Mouse (Mus musculus): ENCODE measurements around the gene Plekhg3. TPM values are rescaled to one million over a fixed set of nuclear protein-coding genes. Genes with fewer than 3 reads are reported as not detected.

The Plekhg3 gene
- polyA plus RNA-seq, 1 experiment from 2014 or later: 0.93 TPM

- H3K4me1 ChIP-seq (ENCODE audit: control insufficient read depth, insufficient read depth, low read length): no peaks in the 10 kb centered on the region
These were observed 35.6 kb downstream of the Plekhg3 start for GRCm38 (mm10) chr12:76566284-76566683.

GRCm38 (mm10) chr12:76570221-76570940, 39.7 kb downstream of the Plekhg3 start:
- Histone ChIP-seq H3K27me3 (ENCODE audit: control insufficient read depth, insufficient read depth, low read depth, low read length) (no peaks in the 10 kb centered on the region), H3K4me2 (ENCODE audit: low read length) (no peak overlapping the region), H3K9me3 (replicated peaks; ENCODE audit: control insufficient read depth, low read length, poor library complexity, severe bottlenecking) (no peaks in the 10 kb centered on the region), H3K4me3 (ENCODE audit: low read depth, low read length) (no peak overlapping the region), H3K9ac (ENCODE audit: low read depth, low read length) (no peak overlapping the region), H3K27ac (ENCODE audit: low read length) (no peak overlapping the region), H3K4me1 (ENCODE audit: control insufficient read depth, insufficient read depth, low read length) (no peaks in the 10 kb centered on the region), H3K36me3 (ENCODE audit: control insufficient read depth, insufficient read depth, low read length) (no peaks in the 10 kb centered on the region)
- WGBS: 81% methylated on average over 9 of the region's 9 CpGs
- ATAC-seq: no peak

More at GRCm38 (mm10) chr12:76566284-76566683, 35.6 kb downstream of the Plekhg3 start:
- no peak overlapping the region for H3K4me2 ChIP-seq (ENCODE audit: low read length)
- no peaks in the 10 kb centered on the region for H3K9me3 ChIP-seq (replicated peaks; ENCODE audit: control insufficient read depth, low read length, poor library complexity, severe bottlenecking)
- WGBS: 84% methylated on average over 10 of the region's 10 CpGs
- no peaks in the 10 kb centered on the region for H3K36me3 ChIP-seq (ENCODE audit: control insufficient read depth, insufficient read depth, low read length)
- no peak for ATAC-seq
- H3K27me3 ChIP-seq (ENCODE audit: control insufficient read depth, insufficient read depth, low read depth, low read length): no peaks in the 10 kb centered on the region
- no peak overlapping the region for H3K27ac ChIP-seq (ENCODE audit: low read length)
- H3K9ac ChIP-seq (ENCODE audit: low read depth, low read length): no peak overlapping the region
- H3K4me3 ChIP-seq (ENCODE audit: low read depth, low read length): no peak overlapping the region

GRCm38 (mm10) chr12:76571266-76571665, 40.6 kb downstream of the Plekhg3 start:
- Histone ChIP-seq H3K27ac (ENCODE audit: low read length) (no peak overlapping the region), H3K36me3 (ENCODE audit: control insufficient read depth, insufficient read depth, low read length) (no peaks in the 10 kb centered on the region), H3K9me3 (replicated peaks; ENCODE audit: control insufficient read depth, low read length, poor library complexity, severe bottlenecking) (no peaks in the 10 kb centered on the region), H3K4me1 (ENCODE audit: control insufficient read depth, insufficient read depth, low read length) (no peaks in the 10 kb centered on the region), H3K4me3 (ENCODE audit: low read depth, low read length) (no peak overlapping the region), H3K4me2 (ENCODE audit: low read length) (no peak overlapping the region), H3K27me3 (ENCODE audit: control insufficient read depth, insufficient read depth, low read depth, low read length) (no peaks in the 10 kb centered on the region), H3K9ac (ENCODE audit: low read depth, low read length) (no peak overlapping the region)
- 76% methylated on average over 10 of the region's 10 CpGs for WGBS
- ATAC-seq: no peak

DNA sequence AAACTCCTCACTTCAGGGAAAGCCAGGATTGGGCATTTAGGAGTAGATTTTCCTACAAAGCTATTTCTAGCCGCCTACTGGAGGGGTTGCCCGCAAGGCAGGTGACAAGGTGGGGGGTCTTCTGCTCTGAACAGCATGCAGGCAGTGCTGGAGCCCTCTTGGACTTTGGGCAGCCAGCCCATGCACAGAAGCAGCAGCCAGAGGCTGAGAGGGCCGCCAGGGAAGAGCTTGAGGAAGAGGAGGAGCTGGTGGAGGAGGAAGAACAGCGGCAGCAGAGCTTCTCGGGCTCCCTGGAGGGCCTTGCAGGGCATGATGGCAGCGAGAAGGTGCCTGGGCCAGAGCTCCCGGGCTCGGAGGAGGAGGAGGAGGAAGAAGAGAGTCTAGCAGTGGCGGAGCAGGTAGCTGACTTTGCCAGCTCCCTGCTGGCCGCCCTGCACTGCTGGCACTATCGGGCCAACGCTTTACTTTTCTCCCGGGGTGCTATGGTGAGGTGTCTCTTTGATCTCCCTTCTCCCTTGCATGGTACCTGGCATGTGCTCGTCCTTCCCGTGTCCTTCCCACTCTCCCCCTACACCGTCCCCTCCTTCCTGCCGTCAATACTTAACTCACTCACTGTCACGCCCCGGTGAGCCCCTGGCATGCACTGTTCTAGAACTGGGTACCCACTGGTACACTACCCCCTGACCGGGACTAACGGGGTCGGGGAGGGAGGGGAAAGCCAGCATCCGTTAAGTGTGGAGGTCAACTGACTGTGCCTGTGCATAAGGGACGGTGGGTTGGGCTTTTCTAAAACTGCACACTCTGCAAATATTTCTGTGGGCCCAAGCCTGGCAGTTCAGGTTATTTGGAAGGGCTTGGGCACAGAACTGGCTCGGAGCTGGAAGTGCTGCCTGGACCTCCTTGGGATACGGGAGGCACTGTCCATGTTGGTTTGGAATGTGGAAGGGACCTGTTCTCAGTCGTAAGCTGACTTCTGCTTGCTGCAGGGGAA, 41.9 kb downstream of the Plekhg3 start:
- Histone ChIP-seq H3K27ac (ENCODE audit: low read length) (no peak overlapping the region), H3K4me3 (ENCODE audit: low read depth, low read length) (no peak overlapping the region), H3K27me3 (ENCODE audit: control insufficient read depth, insufficient read depth, low read depth, low read length) (no peaks in the 10 kb centered on the region), H3K36me3 (ENCODE audit: control insufficient read depth, insufficient read depth, low read length) (no peaks in the 10 kb centered on the region), H3K4me2 (ENCODE audit: low read length) (no peak overlapping the region), H3K9ac (ENCODE audit: low read depth, low read length) (no peak overlapping the region), H3K9me3 (replicated peaks; ENCODE audit: control insufficient read depth, low read length, poor library complexity, severe bottlenecking) (no peaks in the 10 kb centered on the region), H3K4me1 (ENCODE audit: control insufficient read depth, insufficient read depth, low read length) (no peaks in the 10 kb centered on the region)
- no peak for ATAC-seq
- 62% methylated on average over 27 of the region's 27 CpGs for WGBS

DNA sequence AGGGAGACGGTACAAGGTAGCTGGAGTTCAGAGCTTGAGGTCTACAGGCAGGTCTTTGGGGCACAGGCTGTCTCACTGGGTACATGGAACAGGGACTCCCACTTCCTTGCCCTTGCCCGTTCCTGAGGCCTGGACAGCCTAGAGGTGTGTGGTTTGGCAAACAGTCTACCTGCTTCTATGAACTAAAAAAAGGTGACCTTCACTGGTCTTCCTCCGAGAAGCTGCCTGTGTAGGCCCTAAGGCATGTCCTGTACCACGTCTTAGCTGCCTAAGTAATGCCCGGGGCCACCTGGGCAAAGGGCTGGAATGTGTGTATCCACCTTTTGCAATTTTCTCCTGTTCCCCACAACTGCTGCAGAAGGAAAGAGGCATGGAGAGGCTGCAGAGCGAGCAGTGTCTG, 42.7 kb downstream of the Plekhg3 start:
- H3K9ac ChIP-seq (ENCODE audit: low read depth, low read length): no peak overlapping the region
- 92% methylated on average over 6 of the region's 6 CpGs for WGBS
- H3K27me3 ChIP-seq (ENCODE audit: control insufficient read depth, insufficient read depth, low read depth, low read length): no peaks in the 10 kb centered on the region
- H3K27ac ChIP-seq (ENCODE audit: low read length): no peak overlapping the region
- no peak overlapping the region for H3K4me3 ChIP-seq (ENCODE audit: low read depth, low read length)
- no peaks in the 10 kb centered on the region for H3K36me3 ChIP-seq (ENCODE audit: control insufficient read depth, insufficient read depth, low read length)
- no peaks in the 10 kb centered on the region for H3K9me3 ChIP-seq (replicated peaks; ENCODE audit: control insufficient read depth, low read length, poor library complexity, severe bottlenecking)
- no peak overlapping the region for H3K4me2 ChIP-seq (ENCODE audit: low read length)
- no peak for ATAC-seq
- H3K4me1 ChIP-seq (ENCODE audit: control insufficient read depth, insufficient read depth, low read length): no peaks in the 10 kb centered on the region

- no peak overlapping the region for H3K27ac ChIP-seq (ENCODE audit: low read length)
- no peak overlapping the region for H3K9ac ChIP-seq (ENCODE audit: low read depth, low read length)
- no peaks in the 10 kb centered on the region for H3K4me1 ChIP-seq (ENCODE audit: control insufficient read depth, insufficient read depth, low read length)
- no peak overlapping the region for H3K4me3 ChIP-seq (ENCODE audit: low read depth, low read length)
- no peak overlapping the region for H3K4me2 ChIP-seq (ENCODE audit: low read length)
- ATAC-seq: no peak
- H3K9me3 ChIP-seq (replicated peaks; ENCODE audit: control insufficient read depth, low read length, poor library complexity, severe bottlenecking): no peaks in the 10 kb centered on the region
- H3K27me3 ChIP-seq (ENCODE audit: control insufficient read depth, insufficient read depth, low read depth, low read length): no peaks in the 10 kb centered on the region
- 92% methylated on average over 6 of the region's 6 CpGs for whole genome bisulfite sequencing
- H3K36me3 ChIP-seq (ENCODE audit: control insufficient read depth, insufficient read depth, low read length): no peaks in the 10 kb centered on the region
These were observed 44.1 kb downstream of the Plekhg3 start for GRCm38 (mm10) chr12:76574815-76575214.

DNA sequence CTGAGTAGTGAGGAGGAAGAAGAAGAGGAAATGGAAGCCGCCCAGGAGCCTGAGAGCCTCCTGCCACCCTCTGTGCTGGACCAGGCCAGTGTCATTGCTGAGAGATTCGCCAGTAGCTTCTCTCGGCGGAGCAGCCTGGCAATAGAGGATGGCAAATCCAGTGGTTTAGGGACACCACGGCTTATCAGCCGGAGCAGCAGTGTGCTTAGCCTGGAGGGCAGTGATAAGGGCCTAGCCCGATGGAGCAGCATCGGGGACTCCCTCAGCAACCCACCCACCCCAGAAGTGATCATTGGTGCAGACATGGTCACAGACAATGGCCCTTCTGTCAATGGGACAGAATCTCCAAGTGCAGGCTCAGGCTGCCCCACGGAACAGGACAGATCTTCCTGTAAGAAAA, 45.4 kb downstream of the Plekhg3 start:
- H3K9me3 ChIP-seq (replicated peaks; ENCODE audit: control insufficient read depth, low read length, poor library complexity, severe bottlenecking): no peaks in the 10 kb centered on the region
- no peak for ATAC-seq
- 89% methylated on average over 9 of the region's 9 CpGs for WGBS

GRCm38 (mm10) chr12:76576806-76577205, 46.1 kb downstream of the Plekhg3 start:
- Histone ChIP-seq H3K36me3 (ENCODE audit: control insufficient read depth, insufficient read depth, low read length) (no peaks in the 10 kb centered on the region), H3K4me1 (ENCODE audit: control insufficient read depth, insufficient read depth, low read length) (no peaks in the 10 kb centered on the region), H3K4me3 (ENCODE audit: low read depth, low read length) (no peak overlapping the region), H3K27ac (ENCODE audit: low read length) (no peak overlapping the region), H3K9ac (ENCODE audit: low read depth, low read length) (no peak overlapping the region), H3K27me3 (ENCODE audit: control insufficient read depth, insufficient read depth, low read depth, low read length) (no peaks in the 10 kb centered on the region), H3K4me2 (ENCODE audit: low read length) (no peak overlapping the region), H3K9me3 (replicated peaks; ENCODE audit: control insufficient read depth, low read length, poor library complexity, severe bottlenecking) (no peaks in the 10 kb centered on the region)
- ATAC-seq: no peak
- 94% methylated on average over 8 of the region's 8 CpGs for WGBS

More for the DNA sequence above, 45.4 kb downstream of the Plekhg3 start:
- no peaks in the 10 kb centered on the region for H3K36me3 ChIP-seq (ENCODE audit: control insufficient read depth, insufficient read depth, low read length)
- H3K4me1 ChIP-seq (ENCODE audit: control insufficient read depth, insufficient read depth, low read length): no peaks in the 10 kb centered on the region
- H3K27ac ChIP-seq (ENCODE audit: low read length): no peak overlapping the region
- no peak overlapping the region for H3K4me3 ChIP-seq (ENCODE audit: low read depth, low read length)
- H3K4me2 ChIP-seq (ENCODE audit: low read length): no peak overlapping the region
- H3K9ac ChIP-seq (ENCODE audit: low read depth, low read length): no peak overlapping the region
- H3K27me3 ChIP-seq (ENCODE audit: control insufficient read depth, insufficient read depth, low read depth, low read length): no peaks in the 10 kb centered on the region

DNA sequence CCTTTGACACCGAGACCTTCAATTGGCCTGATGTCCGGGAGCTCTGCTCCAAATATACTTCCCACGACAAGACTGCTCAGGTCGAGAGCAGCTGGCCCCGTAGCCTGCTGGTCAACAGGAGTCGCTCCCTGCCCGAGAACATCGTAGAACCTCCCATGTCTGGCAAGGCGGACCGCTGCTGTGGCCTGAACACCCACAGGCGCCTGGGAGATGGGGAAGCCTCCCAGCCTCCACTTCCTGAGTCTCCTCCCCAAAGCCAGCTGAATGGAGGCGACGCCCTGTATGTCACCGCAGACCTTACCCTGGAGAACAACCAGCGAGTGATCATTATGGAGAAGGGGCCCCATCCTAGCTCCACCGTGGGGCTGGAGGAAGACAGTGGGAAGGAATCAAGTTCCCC, 47.2 kb downstream of the Plekhg3 start:
- ATAC-seq: no peak
- Histone ChIP-seq H3K4me3 (ENCODE audit: low read depth, low read length) (no peak overlapping the region), H3K9ac (ENCODE audit: low read depth, low read length) (no peak overlapping the region), H3K4me1 (ENCODE audit: control insufficient read depth, insufficient read depth, low read length) (no peaks in the 10 kb centered on the region), H3K36me3 (ENCODE audit: control insufficient read depth, insufficient read depth, low read length) (no peaks in the 10 kb centered on the region), H3K9me3 (replicated peaks; ENCODE audit: control insufficient read depth, low read length, poor library complexity, severe bottlenecking) (no peaks in the 10 kb centered on the region), H3K27me3 (ENCODE audit: control insufficient read depth, insufficient read depth, low read depth, low read length) (no peaks in the 10 kb centered on the region), H3K4me2 (ENCODE audit: low read length) (no peak overlapping the region), H3K27ac (ENCODE audit: low read length) (no peak overlapping the region)
- WGBS: 93% methylated on average over 16 of the region's 16 CpGs

Measured in midbrain, embryonic 16.5 days (tissue).